Mouse (Mus musculus): ENCODE results near the gene Fam57a. TPM values are rescaled to one million over a fixed set of nuclear protein-coding genes. Genes with fewer than 3 reads are reported as not detected.

The Fam57a gene
- polyA plus RNA-seq, 1 experiment = 3.4 TPM

DNA sequence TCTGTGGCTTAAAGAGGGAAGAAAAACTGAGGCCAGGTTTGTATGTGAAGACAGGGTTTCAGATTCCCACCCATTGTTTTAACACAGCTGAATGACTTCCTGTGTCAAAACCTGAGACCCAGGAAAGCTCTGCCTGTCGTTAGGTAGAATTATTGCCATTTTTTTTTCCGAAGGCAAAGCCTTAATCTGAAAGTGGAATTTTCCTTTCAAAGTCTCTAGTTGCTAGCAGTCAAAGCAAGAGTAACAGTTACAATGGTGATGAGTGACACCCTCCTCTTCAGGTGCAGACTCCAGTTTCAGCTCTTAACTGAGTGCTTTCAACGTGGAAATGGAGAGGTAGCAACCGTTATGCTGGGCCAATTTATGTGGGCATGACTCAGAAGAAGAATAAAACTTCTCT, 28.5 kb upstream of the Fam57a start:
- H3K9me3 ChIP-seq = no peaks in the 10 kb centered on the region
- H3K27me3 ChIP-seq (replicated peaks) = no peaks in the 10 kb centered on the region
- peaks cover 45% of the 10 kb centered on the region for H3K4me1 ChIP-seq
- TF ChIP-seq GATA1 (IDR thresholded peaks at IDR 0.05; ENCODE audit: borderline replicate concordance, low read length) (no peak), FLI1 (IDR thresholded peaks at IDR 0.05; ENCODE audit: low read length) (no peak)
- H3K4me3 ChIP-seq (replicated peaks) = peak overlapping the region; percentile 70
- peaks cover 58% of the 10 kb centered on the region for H3K36me3 ChIP-seq (replicated peaks; ENCODE audit: low read length)

DNA sequence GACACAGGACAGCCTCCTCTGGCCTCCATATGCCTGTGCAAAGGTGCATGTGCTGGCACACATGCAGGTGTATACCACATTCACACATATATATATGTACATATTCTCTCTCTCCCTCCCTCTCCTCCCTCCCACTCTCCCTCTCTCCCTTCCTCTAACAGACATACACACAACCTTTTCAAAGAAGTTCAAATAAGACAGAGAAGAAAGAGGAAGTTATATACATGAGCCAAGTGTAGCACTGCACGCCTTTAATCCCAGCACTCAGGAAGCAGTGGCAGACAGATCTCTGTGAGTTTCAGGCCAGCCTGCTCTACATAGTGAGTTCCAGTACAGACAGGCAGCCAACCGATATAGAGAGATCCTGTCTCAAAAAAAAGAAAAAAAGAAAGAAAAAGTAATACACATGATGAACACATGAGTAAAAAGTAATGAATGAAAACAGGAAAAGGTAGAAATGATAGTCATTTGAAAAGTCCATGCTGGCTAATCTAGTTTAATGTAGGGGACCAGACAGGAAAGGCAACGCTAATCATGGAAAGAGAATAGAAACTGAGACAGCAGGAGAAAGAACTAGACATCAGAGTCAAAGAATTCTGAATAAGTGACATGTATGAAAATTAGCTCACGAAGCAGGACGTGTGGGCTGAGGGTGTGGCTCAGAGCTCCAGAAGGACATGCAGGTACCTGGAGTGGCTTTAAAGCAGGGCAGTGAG, 26.1 kb upstream of the Fam57a start:
- Histone ChIP-seq H3K4me1 (peaks cover 41% of the 10 kb centered on the region), H3K36me3 (replicated peaks; ENCODE audit: low read length) (peaks cover 71% of the 10 kb centered on the region), H3K27me3 (replicated peaks) (no peaks in the 10 kb centered on the region), H3K4me3 (replicated peaks) (peak overlapping the region; percentile 50), H3K9me3 (no peaks in the 10 kb centered on the region)
- TF ChIP-seq GATA1 (IDR thresholded peaks at IDR 0.05; ENCODE audit: borderline replicate concordance, low read length) = no peak
- no peak for TF ChIP-seq FLI1 (IDR thresholded peaks at IDR 0.05; ENCODE audit: low read length)

DNA sequence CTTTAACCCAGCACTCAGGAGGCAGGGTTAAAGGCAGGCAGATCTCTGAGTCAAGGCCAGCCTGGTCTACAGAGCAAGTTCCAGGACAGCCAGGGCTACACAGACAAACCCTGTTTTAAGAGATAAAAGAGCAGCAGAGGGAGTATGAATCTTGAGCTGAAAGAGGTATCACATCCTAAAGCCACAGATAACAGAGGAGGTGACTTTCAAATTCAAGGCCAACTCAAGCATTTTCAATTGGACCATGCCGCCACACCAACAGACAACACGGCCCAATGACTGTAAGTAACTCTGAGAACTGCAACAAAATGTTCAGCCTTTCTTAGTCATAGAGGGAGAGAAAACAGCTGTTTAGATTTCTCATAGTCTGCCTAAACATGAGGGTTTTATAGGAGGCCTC, 25.3 kb upstream of the Fam57a start:
- H3K4me1 ChIP-seq = peaks cover 41% of the 10 kb centered on the region
- TF ChIP-seq FLI1 (IDR thresholded peaks at IDR 0.05; ENCODE audit: low read length) = no peak
- no peak for TF ChIP-seq GATA1 (IDR thresholded peaks at IDR 0.05; ENCODE audit: borderline replicate concordance, low read length)
- H3K9me3 ChIP-seq = no peaks in the 10 kb centered on the region
- H3K4me3 ChIP-seq (replicated peaks) = no peak overlapping the region
- H3K36me3 ChIP-seq (replicated peaks; ENCODE audit: low read length) = peaks cover 71% of the 10 kb centered on the region
- no peaks in the 10 kb centered on the region for H3K27me3 ChIP-seq (replicated peaks)

DNA sequence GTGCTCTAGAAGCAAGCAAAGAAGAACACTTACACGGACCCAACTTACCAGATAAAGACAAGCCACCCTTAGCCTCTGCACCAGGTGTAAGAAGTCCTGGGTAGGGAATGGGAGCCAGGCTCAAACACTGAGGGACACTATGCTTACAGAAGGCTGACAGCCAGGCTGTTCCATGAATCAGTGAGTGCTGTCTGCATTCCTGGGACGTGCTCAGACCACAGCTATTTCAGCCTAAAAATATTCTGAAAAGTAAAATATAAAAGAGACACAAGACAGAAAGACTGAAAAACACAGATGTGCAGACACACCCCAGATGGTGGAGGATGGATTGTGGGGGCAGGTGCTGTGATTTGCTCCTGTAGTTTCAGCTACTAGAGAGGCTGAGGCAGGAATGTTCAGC, 24.6 kb upstream of the Fam57a start:
- H3K27me3 ChIP-seq (replicated peaks) = no peaks in the 10 kb centered on the region
- no peaks in the 10 kb centered on the region for H3K9me3 ChIP-seq
- peaks cover 73% of the 10 kb centered on the region for H3K36me3 ChIP-seq (replicated peaks; ENCODE audit: low read length)
- H3K4me1 ChIP-seq = peaks cover 41% of the 10 kb centered on the region
- no peak overlapping the region for H3K4me3 ChIP-seq (replicated peaks)
- TF ChIP-seq FLI1 (IDR thresholded peaks at IDR 0.05; ENCODE audit: low read length) = no peak
- TF ChIP-seq GATA1 (IDR thresholded peaks at IDR 0.05; ENCODE audit: borderline replicate concordance, low read length) = no peak

DNA sequence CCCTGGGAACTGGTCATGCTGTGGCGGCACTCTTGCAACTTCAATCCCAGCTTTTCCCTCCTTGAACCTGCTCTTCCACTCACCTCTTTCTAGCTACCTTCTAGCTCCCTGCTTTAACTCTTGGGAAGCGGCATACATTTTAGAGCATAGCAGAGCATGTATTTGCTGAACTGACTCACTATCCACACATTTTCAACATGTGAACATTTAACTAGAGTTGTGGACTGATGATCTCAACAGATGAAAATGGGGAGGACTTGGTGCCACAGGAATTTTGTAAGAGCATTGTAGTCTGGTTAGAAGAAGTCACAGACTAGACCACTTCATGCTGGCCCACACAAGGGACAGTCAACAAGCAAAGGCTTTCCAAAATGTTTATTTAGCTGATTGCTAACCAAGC, 21.1 kb upstream of the Fam57a start:
- Histone ChIP-seq H3K4me3 (replicated peaks) (no peak overlapping the region), H3K36me3 (replicated peaks; ENCODE audit: low read length) (peaks cover 93% of the 10 kb centered on the region), H3K9me3 (no peaks in the 10 kb centered on the region), H3K4me1 (peaks cover 15% of the 10 kb centered on the region), H3K27me3 (replicated peaks) (no peaks in the 10 kb centered on the region)
- TF ChIP-seq FLI1 (IDR thresholded peaks at IDR 0.05; ENCODE audit: low read length) (no peak), GATA1 (IDR thresholded peaks at IDR 0.05; ENCODE audit: borderline replicate concordance, low read length) (no peak)

DNA sequence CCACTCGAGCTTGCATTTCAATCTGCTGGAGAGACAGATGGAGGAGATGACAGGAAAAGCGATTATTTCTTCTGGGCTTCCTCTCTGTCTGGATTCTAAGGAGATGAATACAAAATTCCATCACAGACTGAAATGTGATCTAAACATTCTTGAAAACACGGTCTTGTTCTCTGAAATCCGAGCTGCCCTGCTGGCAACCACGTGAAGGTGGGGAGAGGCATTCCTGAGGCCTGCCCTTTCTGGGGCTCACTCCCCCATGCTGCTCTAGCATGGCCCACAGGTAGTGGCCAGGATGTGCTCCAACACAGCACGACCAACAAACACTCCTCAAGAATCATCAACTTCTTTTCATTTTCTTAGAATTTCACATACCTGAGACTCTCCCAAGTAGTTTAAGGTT, 19.2 kb upstream of the Fam57a start:
- H3K27me3 ChIP-seq (replicated peaks) = no peaks in the 10 kb centered on the region
- peaks cover 91% of the 10 kb centered on the region for H3K36me3 ChIP-seq (replicated peaks; ENCODE audit: low read length)
- no peaks in the 10 kb centered on the region for H3K4me1 ChIP-seq
- no peak overlapping the region for H3K4me3 ChIP-seq (replicated peaks)
- no peak for TF ChIP-seq GATA1 (IDR thresholded peaks at IDR 0.05; ENCODE audit: borderline replicate concordance, low read length)
- H3K9me3 ChIP-seq = no peaks in the 10 kb centered on the region

DNA sequence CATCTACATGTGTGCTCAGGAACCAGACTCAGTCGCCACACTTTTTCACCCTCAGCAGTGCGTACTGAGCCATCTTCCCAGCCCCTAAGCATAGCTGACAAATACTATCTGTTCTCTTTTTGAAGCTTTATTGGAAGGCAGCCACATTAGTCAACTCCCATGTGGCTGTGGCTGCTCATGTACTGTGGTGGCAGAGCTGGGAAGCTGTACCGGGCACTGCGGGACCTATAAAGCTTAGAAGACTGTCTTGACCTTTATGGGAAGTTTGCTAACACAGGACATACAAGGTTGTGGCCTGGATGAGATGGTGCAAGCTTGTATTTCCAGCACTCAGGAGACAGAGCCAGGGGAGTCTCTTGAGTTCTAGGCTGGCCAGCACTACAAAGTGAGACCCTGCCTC, 12.8 kb upstream of the Fam57a start:
- H3K9me3 ChIP-seq = no peaks in the 10 kb centered on the region
- H3K4me1 ChIP-seq = peaks cover 10% of the 10 kb centered on the region
- TF ChIP-seq FLI1 (IDR thresholded peaks at IDR 0.05; ENCODE audit: low read length) = no peak
- TF ChIP-seq GATA1 (IDR thresholded peaks at IDR 0.05; ENCODE audit: borderline replicate concordance, low read length) = no peak
- H3K36me3 ChIP-seq (replicated peaks; ENCODE audit: low read length) = peaks cover 59% of the 10 kb centered on the region
- no peak overlapping the region for H3K4me3 ChIP-seq (replicated peaks)
- no peaks in the 10 kb centered on the region for H3K27me3 ChIP-seq (replicated peaks)

DNA sequence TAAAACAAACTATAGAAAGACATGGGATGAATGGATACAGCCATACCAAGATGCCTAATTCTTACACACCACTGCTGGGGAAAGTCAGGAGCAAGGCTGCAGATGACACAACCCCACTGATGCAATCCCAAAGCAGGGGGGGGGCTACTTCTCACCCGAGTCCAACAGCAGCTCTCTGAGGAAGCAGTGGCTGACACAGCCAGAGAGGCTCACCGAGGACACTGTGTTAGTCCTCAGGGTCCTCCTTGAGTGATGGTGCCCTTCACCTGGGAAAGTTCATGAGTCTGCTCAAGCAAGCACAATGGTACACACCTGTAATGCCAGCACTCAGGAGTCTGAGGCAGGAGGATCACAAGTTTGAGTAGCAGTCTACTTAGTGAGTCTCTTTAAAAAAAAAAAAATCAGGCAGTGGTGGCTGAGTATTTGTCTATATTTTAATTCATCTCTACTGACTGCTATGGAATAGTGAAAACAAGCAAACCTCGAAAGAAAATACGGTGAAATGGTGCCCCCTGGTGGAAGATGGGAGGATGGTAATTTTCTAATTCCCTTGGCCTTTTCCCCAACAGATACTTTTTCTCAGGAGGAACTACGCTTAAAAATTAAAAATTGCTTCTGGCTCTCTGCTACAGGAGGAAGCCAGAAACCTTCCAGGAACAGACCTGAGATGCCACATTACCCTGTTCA, 12.2 kb upstream of the Fam57a start:
- no peaks in the 10 kb centered on the region for H3K9me3 ChIP-seq
- TF ChIP-seq FLI1 (IDR thresholded peaks at IDR 0.05; ENCODE audit: low read length) = no peak
- no peak for TF ChIP-seq GATA1 (IDR thresholded peaks at IDR 0.05; ENCODE audit: borderline replicate concordance, low read length)
- no peaks in the 10 kb centered on the region for H3K27me3 ChIP-seq (replicated peaks)
- H3K4me1 ChIP-seq = peaks cover 10% of the 10 kb centered on the region
- peaks cover 59% of the 10 kb centered on the region for H3K36me3 ChIP-seq (replicated peaks; ENCODE audit: low read length)
- H3K4me3 ChIP-seq (replicated peaks) = no peak overlapping the region

DNA sequence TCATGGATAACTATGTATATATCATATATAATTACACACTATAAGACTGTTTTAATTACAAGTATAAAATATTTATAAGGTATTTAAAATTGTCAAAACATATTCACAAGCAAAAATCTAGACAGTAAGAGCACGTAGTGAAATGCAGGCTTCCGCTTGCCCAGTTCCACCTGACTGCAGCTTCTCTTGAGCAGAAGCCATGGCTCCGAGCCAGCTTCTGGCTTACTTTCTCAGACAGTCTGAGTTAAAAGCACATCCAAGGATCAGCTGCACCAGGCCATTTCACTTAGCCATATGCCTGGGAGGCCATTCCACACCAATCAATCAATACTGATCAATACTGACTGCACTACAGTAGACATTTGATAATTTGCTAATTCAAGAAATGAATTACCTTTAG, 10.5 kb upstream of the Fam57a start:
- Histone ChIP-seq H3K4me3 (replicated peaks) (no peak overlapping the region), H3K27me3 (replicated peaks) (no peaks in the 10 kb centered on the region), H3K9me3 (no peaks in the 10 kb centered on the region), H3K4me1 (peaks cover 12% of the 10 kb centered on the region), H3K36me3 (replicated peaks; ENCODE audit: low read length) (peaks cover 57% of the 10 kb centered on the region)
- TF ChIP-seq FLI1 (IDR thresholded peaks at IDR 0.05; ENCODE audit: low read length) (no peak), GATA1 (IDR thresholded peaks at IDR 0.05; ENCODE audit: borderline replicate concordance, low read length) (no peak)

DNA sequence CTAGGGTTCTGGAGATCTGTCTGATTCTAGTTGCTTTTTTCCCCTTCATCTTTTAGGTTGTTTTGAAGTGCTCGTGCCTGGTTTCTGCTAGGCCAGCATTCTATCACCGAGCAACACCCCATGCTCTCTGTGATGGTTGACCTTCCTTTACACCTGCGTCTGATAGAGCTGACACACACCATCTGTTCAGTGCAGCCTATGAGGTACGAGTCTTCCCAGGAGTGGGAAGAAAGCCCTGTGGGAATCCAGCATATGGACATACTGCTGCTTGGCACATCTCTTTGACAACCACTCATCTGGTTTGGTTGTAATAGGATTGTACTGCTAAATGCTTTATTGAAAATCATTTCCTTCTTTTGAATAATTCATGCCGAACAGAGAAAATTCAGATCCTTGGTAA, 9.3 kb upstream of the Fam57a start:
- Histone ChIP-seq H3K36me3 (replicated peaks; ENCODE audit: low read length) (peaks cover 59% of the 10 kb centered on the region), H3K4me1 (peaks cover 12% of the 10 kb centered on the region), H3K4me3 (replicated peaks) (no peak overlapping the region), H3K9me3 (no peaks in the 10 kb centered on the region), H3K27me3 (replicated peaks) (no peaks in the 10 kb centered on the region)
- TF ChIP-seq GATA1 (IDR thresholded peaks at IDR 0.05; ENCODE audit: borderline replicate concordance, low read length) = no peak
- TF ChIP-seq FLI1 (IDR thresholded peaks at IDR 0.05; ENCODE audit: low read length) = no peak
